In the genomic region with DNA sequence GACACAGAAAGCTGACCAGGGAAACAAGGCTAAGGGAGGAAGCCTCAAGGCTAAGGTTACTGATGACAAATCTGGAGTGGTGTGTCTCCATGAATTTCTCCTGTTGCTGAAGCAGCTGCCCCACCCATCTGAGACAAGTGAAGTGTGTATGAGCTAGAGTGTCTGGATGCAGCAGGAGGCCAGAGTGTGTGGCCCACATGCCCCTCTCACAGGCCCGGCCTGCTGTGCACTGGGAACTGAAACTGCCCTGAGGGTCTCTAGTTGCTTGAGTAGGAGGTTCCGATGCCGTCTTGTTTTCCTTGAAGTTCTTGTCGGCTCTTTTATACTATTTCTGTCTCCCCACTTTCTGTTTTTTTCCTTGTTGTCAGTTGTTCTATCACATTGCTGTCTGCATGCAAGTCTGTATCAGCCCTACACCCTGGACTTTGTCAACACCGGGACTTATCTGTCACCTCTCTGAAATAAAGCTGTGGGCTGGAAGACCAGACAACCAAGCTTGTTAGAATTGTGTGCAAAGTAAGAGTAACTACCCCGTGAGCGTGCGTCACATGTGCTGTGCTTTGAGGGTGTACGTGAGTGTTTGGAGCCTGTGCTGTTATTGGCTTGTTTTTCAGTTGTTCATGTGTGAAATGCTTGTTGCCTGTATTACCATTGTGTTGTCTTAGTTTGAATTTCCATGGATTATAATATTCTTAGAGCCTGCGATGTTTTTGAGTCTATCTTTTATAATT, we compare ENCODE assay signal across 22 mouse cellular contexts.
DNase-seq lines count a peak whose midpoint lies in the region; ATAC-seq lines count a peak whose summit lies in the region.
"Had no signal": no experiment of that assay in that cellular context is flagged by ENCODE, and none has a peak within 500 bp of the region (broad histone marks: within the 10 kb centered on the region; RNA-seq: fewer than 3 reads in every experiment).

No protein-coding gene starts in this region.

- no peaks in the 10 kb centered on the region for H3K9me3 ChIP-seq in heart, embryonic 16.5 days (replicated peaks; ENCODE audit: control insufficient read depth, low read length)
- H3K9me3 ChIP-seq in limb, embryonic 13.5 days, result no peaks in the 10 kb centered on the region
- H3K9me3 ChIP-seq in limb, embryonic 10.5 days (replicated peaks), result no peaks in the 10 kb centered on the region
- H3K9me3 ChIP-seq in hindbrain, embryonic 12.5 days (replicated peaks), result no peaks in the 10 kb centered on the region
- H3K9me3 ChIP-seq: embryonic facial prominence, embryonic 12.5 days; G1E; midbrain, embryonic 12.5 days; neural tube, embryonic 12.5 days had no signal

- WGBS in heart, embryonic 16.5 days, result 40% methylated on average over 10 of the region's 10 CpGs
- 61% methylated on average over 10 of the region's 10 CpGs for WGBS in limb, embryonic 13.5 days
- WGBS in limb, embryonic 10.5 days, result 82% methylated on average over 10 of the region's 10 CpGs
- 77% methylated on average over 10 of the region's 10 CpGs for WGBS in hindbrain, embryonic 12.5 days

- intact Hi-C loops in heart, postnatal 14 days (cut with DNase I), result no loop called here

- H3K4me3 ChIP-seq in heart, embryonic 16.5 days (ENCODE audit: low read length), result no peak overlapping the region
- no peak overlapping the region for H3K4me3 ChIP-seq in limb, embryonic 13.5 days
- H3K4me3 ChIP-seq in limb, embryonic 10.5 days, result no peak overlapping the region
- H3K4me3 ChIP-seq in hindbrain, embryonic 12.5 days, result no peak overlapping the region
- H3K4me3 ChIP-seq: embryonic facial prominence, embryonic 12.5 days; midbrain, embryonic 12.5 days; neural tube, embryonic 12.5 days had no signal

- peak overlapping the region; percentile 1 for H3K9ac ChIP-seq in heart, embryonic 16.5 days (ENCODE audit: low read length)
- H3K9ac ChIP-seq in limb, embryonic 13.5 days, result peak overlapping the region; percentile 25; the same call in 1 of the 2 replicates
- no peak overlapping the region for H3K9ac ChIP-seq in hindbrain, embryonic 12.5 days
- H3K9ac ChIP-seq: embryonic facial prominence, embryonic 12.5 days; midbrain, embryonic 12.5 days; neural tube, embryonic 12.5 days had no signal

- H3K4me1 ChIP-seq in heart, embryonic 16.5 days (ENCODE audit: control insufficient read depth, insufficient read depth, low read length), result peaks cover 38% of the 10 kb centered on the region
- H3K4me1 ChIP-seq in limb, embryonic 13.5 days, result peaks cover 21% of the 10 kb centered on the region
- peaks cover 14% of the 10 kb centered on the region for H3K4me1 ChIP-seq in limb, embryonic 10.5 days
- H3K4me1 ChIP-seq in hindbrain, embryonic 12.5 days, result peaks cover 3% of the 10 kb centered on the region; the same call in 1 of the 2 replicates
- H3K4me1 ChIP-seq: midbrain, embryonic 12.5 days; neural tube, embryonic 12.5 days had no signal

- H3K36me3 ChIP-seq in heart, embryonic 16.5 days (ENCODE audit: control insufficient read depth, insufficient read depth), result peaks cover 4% of the 10 kb centered on the region; the same call in 1 of the 2 replicates
- H3K36me3 ChIP-seq in limb, embryonic 13.5 days, result peaks cover 18% of the 10 kb centered on the region
- H3K36me3 ChIP-seq in limb, embryonic 10.5 days, result peaks cover 18% of the 10 kb centered on the region
- H3K36me3 ChIP-seq in hindbrain, embryonic 12.5 days, result peaks cover 10% of the 10 kb centered on the region

- peak overlapping the region; percentile 40; the same call in 1 of the 2 replicates for H3K4me2 ChIP-seq in heart, embryonic 16.5 days (ENCODE audit: low read depth, low read length)
- no peak overlapping the region for H3K4me2 ChIP-seq in limb, embryonic 13.5 days (replicated peaks)
- no peak overlapping the region for H3K4me2 ChIP-seq in hindbrain, embryonic 12.5 days (replicated peaks)
- H3K4me2 ChIP-seq: embryonic facial prominence, embryonic 12.5 days; midbrain, embryonic 12.5 days; neural tube, embryonic 12.5 days had no signal

- peak overlapping the region; percentile 50 for H3K27ac ChIP-seq in heart, embryonic 16.5 days (ENCODE audit: low read length)
- H3K27ac ChIP-seq in limb, embryonic 13.5 days, result no peak overlapping the region
- H3K27ac ChIP-seq in limb, embryonic 10.5 days, result no peak overlapping the region
- no peak overlapping the region for H3K27ac ChIP-seq in hindbrain, embryonic 12.5 days
- H3K27ac ChIP-seq: embryonic facial prominence, embryonic 12.5 days; macrophage; midbrain, embryonic 12.5 days; neural tube, embryonic 12.5 days had no signal

- DNase-seq in heart, adult 11 months, result peak; percentile 74
- no peak for DNase-seq in heart, adult 8-10 months (ENCODE audit: low spot score)
- DNase-seq in heart, postnatal 14 days, result no peak
- DNase-seq in limb, embryonic 10.5 days (ENCODE audit: low spot score), result no peak
- DNase-seq: adrenal gland, postnatal 14 days; cerebellum, adult 9-11 months; gastrocnemius, postnatal 14 days; kidney, adult 9 months; liver; thymus, postnatal 14 days had no signal

- peak; percentile 56 for ATAC-seq in heart, embryonic 16.5 days (replicated peaks; ENCODE audit: extremely low read depth, insufficient read depth, low FRiP score)
- no peak for ATAC-seq in limb, embryonic 13.5 days (ENCODE audit: low FRiP score, low read depth)
- peak; percentile 48 for ATAC-seq in granulocyte monocyte progenitor cell, adult 5-6 weeks (replicated peaks; ENCODE audit: poor library complexity, severe bottlenecking)
- no peak for ATAC-seq in hindbrain, embryonic 12.5 days (ENCODE audit: low FRiP score)
- ATAC-seq: activated CD4-positive, CD25-positive, alpha-beta regulatory T cell, adult 4 months; CD4-positive, CD25-positive, alpha-beta regulatory T cell, adult 4 months; forebrain, embryonic 14.5 days had no signal

- H3K27me3 ChIP-seq in heart, embryonic 16.5 days (ENCODE audit: control insufficient read depth, insufficient read depth, low read length), result no peaks in the 10 kb centered on the region
- no peaks in the 10 kb centered on the region for H3K27me3 ChIP-seq in limb, embryonic 13.5 days
- H3K27me3 ChIP-seq in limb, embryonic 10.5 days (ENCODE audit: low read depth, poor library complexity, severe bottlenecking), result no peaks in the 10 kb centered on the region
- no peaks in the 10 kb centered on the region for H3K27me3 ChIP-seq in hindbrain, embryonic 12.5 days
- H3K27me3 ChIP-seq: embryonic facial prominence, embryonic 12.5 days; midbrain, embryonic 12.5 days; neural tube, embryonic 12.5 days had no signal

Comparison
In these comparisons a context has a peak if more than half of its experiments do, and no peak if none do; other contexts are left out.
1. ATAC-seq: peak in heart, embryonic 16.5 days (single experiment) and granulocyte monocyte progenitor cell, adult 5-6 weeks (single experiment); none in limb, embryonic 13.5 days (single experiment) and hindbrain, embryonic 12.5 days (single experiment).